ENCODE assay signal across 17 mouse cellular contexts in genomic region chr10:63899891-63900290, GRCm38 (mm10). TPM values are rescaled to one million over a fixed set of nuclear protein-coding genes. Genes with fewer than 3 reads are reported as not detected.
"Had no signal": no experiment of that assay in that cellular context is flagged by ENCODE, and none has a peak within 500 bp of the region (broad histone marks: within the 10 kb centered on the region; RNA-seq: fewer than 3 reads in every experiment).

No protein-coding gene starts in this region.

- DNase-seq: kidney, postnatal 10 days; kidney, postnatal 4 days; liver; lung, adult 2 months; lung, postnatal 14 days; lung, postnatal 4 days; midbrain, embryonic 14.5 days; thymus, adult 2 months; thymus, postnatal 14 days; thymus, postnatal 4 days had no signal

- H3K9me3 ChIP-seq: kidney, embryonic 15.5 days; limb, embryonic 10.5 days; limb, embryonic 13.5 days; liver, embryonic 12.5 days; liver, embryonic 15.5 days had no signal

- H3K4me1 ChIP-seq: kidney, embryonic 15.5 days; limb, embryonic 10.5 days; limb, embryonic 13.5 days; liver, embryonic 12.5 days; liver, embryonic 15.5 days had no signal

- ATAC-seq: liver, embryonic 12.5 days had no signal

- H3K27me3 ChIP-seq: kidney, embryonic 15.5 days; limb, embryonic 13.5 days; liver, embryonic 12.5 days; liver, embryonic 15.5 days had no signal

- H3K4me2 ChIP-seq: kidney, embryonic 15.5 days; limb, embryonic 13.5 days; liver, embryonic 12.5 days; liver, embryonic 15.5 days; midbrain, embryonic 11.5 days had no signal

- H3K9ac ChIP-seq: kidney, embryonic 15.5 days; limb, embryonic 13.5 days; liver, embryonic 12.5 days; liver, embryonic 15.5 days had no signal

- H3K4me3 ChIP-seq: kidney, embryonic 15.5 days; limb, embryonic 10.5 days; limb, embryonic 13.5 days; liver, embryonic 12.5 days; liver, embryonic 15.5 days had no signal

- H3K36me3 ChIP-seq: kidney, embryonic 15.5 days; limb, embryonic 10.5 days; limb, embryonic 13.5 days; liver, embryonic 12.5 days; liver, embryonic 15.5 days had no signal

- H3K27ac ChIP-seq: kidney, embryonic 15.5 days; limb, embryonic 10.5 days; limb, embryonic 13.5 days; liver, embryonic 12.5 days; liver, embryonic 15.5 days; stomach, postnatal 0 days had no signal

RNA-seq across cellular contexts. Expression of gene Gm10118, which starts 27.3 kb away (rescaled TPM):
- polyA plus RNA-seq: limb, embryonic 10.5 days; liver, embryonic 12.5 days; liver, embryonic 15.5 days; lung, adult 2 months; thymus, adult 2 months had no signal
